Mouse (Mus musculus) stomach, embryonic 15.5 days (tissue): ENCODE data around the gene Trir. TPM values are rescaled to one million over a fixed set of nuclear protein-coding genes. Genes with fewer than 3 reads are reported as not detected.

ENCODE experiments used
- ATAC-seq: fragments of 200-750 bp; cut with Nextera tagmentation; 2 replicates; pipeline ENCODE4 v1.8.0; 2017; ENCODE audit warnings: low read depth, moderate number of reproducible peaks, moderate TSS enrichment; ENCODE audit not compliant: insufficient read depth, low FRiP score
- H3K27ac ChIP-seq: fragments of 300-500 bp; sonication (generic); 2 replicates; pipeline ENCODE4 v1.5.1; 2015; ENCODE audit warnings: mild to moderate bottlenecking, inconsistent platforms
- H3K27me3 ChIP-seq: fragments of 300-500 bp; sonication (generic); replicated peaks from 2 replicates; pipeline ENCODE4 v1.6.1; 2015; ENCODE audit warnings: inconsistent platforms
- H3K36me3 ChIP-seq: fragments of 300-500 bp; sonication (generic); 2 replicates; pipeline ENCODE4 v1.6.1; 2015; ENCODE audit warnings: inconsistent platforms
- H3K4me1 ChIP-seq: fragments of 300-500 bp; sonication (generic); 2 replicates; pipeline ENCODE4 v1.6.1; 2015; ENCODE audit warnings: inconsistent platforms
- H3K4me2 ChIP-seq: fragments of 300-500 bp; sonication (generic); 2 replicates; pipeline ENCODE4 v1.6.1; 2015; ENCODE audit warnings: mild to moderate bottlenecking, inconsistent platforms
- H3K4me3 ChIP-seq: fragments of 300-500 bp; sonication (generic); replicated peaks from 2 replicates; pipeline ENCODE4 v1.5.1; 2015; ENCODE audit warnings: inconsistent platforms
- H3K9ac ChIP-seq: fragments of 300-500 bp; sonication (generic); 2 replicates; pipeline ENCODE4 v1.6.1; 2015; ENCODE audit warnings: inconsistent platforms
- H3K9me3 ChIP-seq: fragments of 300-500 bp; sonication (generic); 2 replicates; pipeline ENCODE4 v1.6.1; 2016; ENCODE audit warnings: inconsistent platforms
- WGBS: fragments of 180-500 bp; shearing (Covaris S2); methylation state at CpG from one replicate; pipeline ENCODE4 v1.1.7; 2015; 5-methylcytosine and 5-hydroxymethylcytosine counted together
- polyA plus RNA-seq: library from polyadenylated mRNA; unstranded; fragments of >200 nt; fragmentation: Nextera tagmentation; extraction: Ambion mirVana; gene quantifications from 2 replicates; pipeline ENCODE4 v1.2.1, GENCODE M21; 2015

Trir gene
- 104 and 132 TPM in 2 replicates for polyA plus RNA-seq

DNA sequence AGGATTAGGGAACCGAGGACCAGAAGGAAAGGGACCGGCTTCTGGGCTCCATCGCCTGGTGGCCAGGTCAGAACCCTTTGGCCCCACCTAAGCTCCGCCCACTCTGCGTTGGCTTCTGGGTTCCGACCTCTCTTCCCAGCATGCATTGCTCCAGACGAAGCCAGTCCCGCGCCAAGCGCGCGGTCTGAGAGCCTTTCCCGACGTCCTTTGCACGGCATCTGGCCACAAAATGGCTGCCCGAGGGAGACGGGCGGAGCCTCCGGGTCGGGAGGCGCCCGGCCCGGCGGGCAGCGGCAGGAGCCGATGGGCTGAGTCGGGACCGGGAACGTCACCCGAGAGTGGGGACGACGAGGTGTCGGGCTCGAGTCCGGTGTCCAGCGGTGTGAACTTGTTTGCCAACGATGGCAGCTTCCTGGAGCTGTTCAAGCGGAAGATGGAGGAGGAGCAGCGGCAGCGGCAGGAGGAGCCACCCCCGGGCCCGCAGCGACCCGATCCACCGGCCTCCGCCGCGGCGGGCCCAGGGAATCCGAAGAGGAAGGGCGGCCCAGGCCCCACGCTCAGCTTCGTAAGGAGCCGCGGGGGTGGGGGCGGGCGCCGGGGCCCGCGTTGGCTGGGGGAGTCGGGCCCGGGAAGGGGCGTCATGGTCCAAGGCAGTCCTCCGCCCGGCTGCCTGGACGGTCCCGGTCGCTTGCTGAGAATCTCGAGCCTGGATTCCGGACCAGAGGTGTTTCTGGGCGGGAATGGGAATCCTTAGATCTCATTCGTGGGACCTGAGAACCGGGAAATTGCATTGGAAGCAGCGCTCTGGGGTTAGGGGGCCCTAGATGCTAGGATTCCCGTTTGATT is at the start of gene Trir:
Gene Trir, plus strand, starts transcription at position 154 of the 846 bp plus-strand sequence.
- Histone ChIP-seq H3K27me3 (no peaks in the 10 kb centered on the region), H3K4me3 (peak within 1 kb of the TSS; percentile 90), H3K4me2 (peak within 1 kb of the TSS; percentile 90), H3K9me3 (no peaks in the 10 kb centered on the region), H3K27ac (peak within 1 kb of the TSS; percentile 88), H3K4me1 (peaks cover 33% of the 10 kb centered on the region), H3K36me3 (peaks cover 39% of the 10 kb centered on the region), H3K9ac (peak within 1 kb of the TSS; percentile 100)
- peak; percentile 82 for ATAC-seq
- under 1% methylated on average over 72 of the region's 75 CpGs for WGBS

DNA sequence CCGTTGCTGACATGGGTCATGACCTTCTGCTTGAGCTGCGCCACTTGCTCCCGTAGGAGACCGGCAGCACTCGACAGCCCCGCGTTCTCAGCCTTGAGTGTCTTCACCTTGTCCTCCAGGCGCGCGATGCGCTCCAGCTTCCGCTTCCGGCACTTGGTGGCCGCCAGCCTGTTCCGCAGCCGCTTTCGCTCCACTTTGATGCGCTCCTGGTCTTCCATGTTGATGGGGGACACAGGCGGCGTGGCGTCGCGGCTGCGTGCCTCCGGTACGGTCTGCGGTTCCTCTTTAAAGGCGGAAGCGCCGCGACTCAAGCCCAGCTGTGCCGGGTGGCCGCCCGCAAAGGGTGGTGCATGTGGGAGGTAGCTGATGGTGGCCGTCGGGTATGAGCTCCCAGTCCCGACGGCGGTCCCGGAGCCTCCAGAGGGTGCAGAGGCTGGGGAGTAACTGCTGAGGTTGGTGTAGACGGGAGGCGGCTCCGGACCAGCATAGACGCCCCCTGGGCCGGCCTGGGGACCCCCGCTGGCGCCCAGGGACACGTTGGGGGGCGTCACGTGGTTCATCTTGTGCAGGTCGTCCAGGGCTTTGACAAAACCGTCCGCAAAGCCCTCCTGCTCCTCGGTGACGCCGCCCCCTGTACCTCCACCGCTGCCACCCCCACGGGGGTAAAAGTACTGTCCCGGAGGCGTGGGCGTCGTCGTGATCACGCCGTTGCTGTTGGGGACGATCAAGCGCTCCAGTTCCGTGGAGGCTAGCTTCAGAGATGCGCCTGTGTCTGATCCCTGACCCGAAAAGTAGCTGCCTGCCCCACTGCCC is 49.0 kb upstream of the Trir start:
- peak overlapping the region; percentile 67 for H3K4me3 ChIP-seq
- ATAC-seq = no peak
- H3K9ac ChIP-seq = peak overlapping the region; percentile 82
- H3K9me3 ChIP-seq = no peaks in the 10 kb centered on the region
- H3K27ac ChIP-seq = peak overlapping the region; percentile 95
- H3K4me1 ChIP-seq = peaks cover 66% of the 10 kb centered on the region
- H3K36me3 ChIP-seq = no peaks in the 10 kb centered on the region
- peak overlapping the region; percentile 99 for H3K4me2 ChIP-seq
- under 1% methylated on average over 70 of the region's 70 CpGs for WGBS
- H3K27me3 ChIP-seq = no peaks in the 10 kb centered on the region

DNA sequence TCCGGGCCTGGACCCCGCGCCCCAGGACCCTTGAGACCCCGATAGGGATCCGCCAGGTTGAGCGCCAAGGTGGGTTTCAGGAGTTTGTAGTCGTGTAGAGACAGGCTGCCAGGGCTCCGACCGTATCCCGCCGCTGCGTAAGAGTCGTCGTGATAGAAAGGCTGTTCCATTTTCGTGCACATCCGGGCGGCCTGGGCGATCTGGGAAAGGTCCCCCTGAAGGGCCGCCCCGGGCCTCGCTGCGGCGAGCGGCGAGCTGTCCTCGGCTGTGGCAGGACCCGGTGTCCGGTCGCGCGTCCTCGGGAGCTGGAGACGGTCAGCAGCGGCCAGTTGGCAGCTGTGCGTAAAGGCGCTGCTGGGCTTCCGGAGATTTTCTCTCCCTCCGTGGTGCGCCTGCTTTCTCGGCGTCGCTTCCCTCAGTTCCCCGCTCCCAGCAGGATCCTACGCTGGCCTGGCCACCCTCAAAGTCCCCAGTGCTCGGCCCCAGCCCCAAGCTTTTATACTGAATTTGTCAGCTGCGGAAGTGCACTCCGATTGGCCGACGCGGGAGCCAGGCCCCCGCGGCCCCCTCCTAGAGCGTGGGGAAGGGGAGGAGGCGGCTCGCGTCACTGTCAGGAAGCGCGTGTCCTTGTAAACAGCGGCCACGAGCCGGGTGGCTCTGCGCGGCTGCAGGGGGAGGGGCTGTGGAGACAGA is 48.2 kb upstream of the Trir start, which contains the start of gene Junb:
Gene Junb, minus strand, starts transcription at position 471 of the 693 bp plus-strand sequence.
- Histone ChIP-seq H3K4me3 (peak within 1 kb of the TSS; percentile 67), H3K27me3 (no peaks in the 10 kb centered on the region), H3K27ac (peak within 1 kb of the TSS; percentile 95), H3K9me3 (no peaks in the 10 kb centered on the region), H3K36me3 (no peaks in the 10 kb centered on the region), H3K4me1 (peaks cover 67% of the 10 kb centered on the region), H3K4me2 (peak within 1 kb of the TSS; percentile 99), H3K9ac (peak within 1 kb of the TSS; percentile 82)
- ATAC-seq = peak; percentile 50
- WGBS = under 1% methylated on average over 63 of the region's 63 CpGs

DNA sequence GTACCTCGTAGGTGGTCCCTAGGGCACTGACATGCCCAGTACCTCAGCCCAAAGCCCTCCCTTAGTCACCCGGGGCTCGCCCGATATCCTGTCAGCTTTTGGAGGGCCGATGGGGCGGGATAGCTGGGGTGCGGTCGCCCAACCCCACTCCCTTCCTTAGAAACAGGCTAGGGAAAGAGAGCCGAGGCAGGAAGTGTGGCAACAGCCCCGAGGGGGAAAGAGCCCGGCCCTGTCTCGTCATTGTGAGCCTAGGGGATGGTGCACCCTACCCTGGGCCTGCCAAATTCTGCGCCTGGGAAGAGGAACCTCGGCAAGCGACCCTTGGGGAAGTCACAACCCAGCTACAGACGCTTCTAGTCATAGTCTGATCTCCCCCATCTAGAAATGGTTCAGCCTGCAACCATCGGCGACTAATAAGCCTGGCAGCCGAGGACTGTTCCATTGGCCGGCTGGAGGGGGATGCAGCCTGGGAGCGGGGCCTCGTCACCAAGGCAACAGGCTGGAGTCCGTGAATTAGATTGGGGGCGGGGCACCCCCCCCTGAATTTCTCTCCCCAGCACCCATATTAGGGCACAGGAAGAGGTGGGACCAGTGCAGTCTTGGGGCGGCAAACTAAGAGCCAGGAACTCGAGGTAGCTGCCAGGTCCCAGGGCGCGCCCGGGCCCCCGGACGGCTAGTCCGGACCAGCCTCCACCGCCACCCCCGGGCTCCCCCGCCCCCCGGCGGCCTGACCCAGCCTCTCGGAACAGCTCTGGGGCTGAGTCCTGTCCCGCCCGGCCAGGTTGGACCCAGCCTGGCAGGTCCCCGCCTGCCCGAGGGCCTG is 46.8 kb upstream of the Trir start:
- H3K4me3 ChIP-seq = peak overlapping the region; percentile 67
- WGBS = 5% methylated on average over 42 of the region's 42 CpGs
- peak overlapping the region; percentile 95 for H3K27ac ChIP-seq
- no peaks in the 10 kb centered on the region for H3K27me3 ChIP-seq
- ATAC-seq = peak; percentile 43
- no peaks in the 10 kb centered on the region for H3K9me3 ChIP-seq
- peaks cover 69% of the 10 kb centered on the region for H3K4me1 ChIP-seq
- H3K9ac ChIP-seq = peak overlapping the region; percentile 22; the same call in 1 of the 2 replicates
- peak overlapping the region; percentile 99 for H3K4me2 ChIP-seq
- H3K36me3 ChIP-seq = no peaks in the 10 kb centered on the region

DNA sequence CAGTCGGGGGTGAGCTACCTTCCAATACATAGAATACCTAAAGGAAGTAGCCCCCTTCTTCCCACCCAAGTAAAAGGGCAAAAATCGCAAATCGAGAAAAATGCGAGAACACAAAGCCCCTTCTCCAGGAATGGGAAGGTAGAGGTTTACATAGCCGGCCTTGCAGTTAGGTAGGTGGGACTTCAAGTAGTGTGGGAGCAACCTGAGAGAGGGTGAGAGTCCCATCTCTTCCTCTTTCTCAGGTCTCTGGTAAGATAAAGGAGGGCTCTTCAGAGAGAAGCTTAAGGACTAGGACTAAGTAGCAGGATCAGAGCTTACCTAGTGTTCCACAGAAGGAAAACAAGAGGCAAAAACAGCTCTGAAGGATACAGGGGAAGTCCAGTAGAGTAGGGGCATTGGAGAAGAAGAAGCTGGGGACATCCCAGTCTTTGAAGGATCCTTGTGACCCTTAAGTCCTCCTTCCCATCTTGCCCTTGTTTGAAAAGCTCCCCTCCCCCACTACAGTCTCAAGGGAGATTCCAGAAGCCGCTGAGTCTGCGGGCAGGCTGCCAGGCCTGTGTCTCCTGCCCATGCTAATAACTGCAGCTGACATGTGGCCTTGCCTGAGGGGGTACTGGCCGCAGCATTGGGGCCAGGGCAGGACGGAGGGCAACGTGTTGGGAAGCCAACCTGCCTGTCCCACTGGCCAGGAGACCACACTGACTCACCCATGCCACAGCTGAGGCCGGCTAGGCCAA is 45.8 kb upstream of the Trir start:
- no peak for ATAC-seq
- H3K9ac ChIP-seq = no peak overlapping the region; the same call in 1 of the 2 replicates
- H3K4me1 ChIP-seq = peaks cover 76% of the 10 kb centered on the region
- peak overlapping the region; percentile 99 for H3K4me2 ChIP-seq
- H3K27ac ChIP-seq = peak overlapping the region; percentile 95
- 0 out of 2 replicates have a peak overlapping the region, but pooled peaks have one; percentile 67 for H3K4me3 ChIP-seq
- H3K9me3 ChIP-seq = no peaks in the 10 kb centered on the region
- 31% methylated on average over 11 of the region's 11 CpGs for WGBS
- no peaks in the 10 kb centered on the region for H3K36me3 ChIP-seq
- H3K27me3 ChIP-seq = no peaks in the 10 kb centered on the region

DNA sequence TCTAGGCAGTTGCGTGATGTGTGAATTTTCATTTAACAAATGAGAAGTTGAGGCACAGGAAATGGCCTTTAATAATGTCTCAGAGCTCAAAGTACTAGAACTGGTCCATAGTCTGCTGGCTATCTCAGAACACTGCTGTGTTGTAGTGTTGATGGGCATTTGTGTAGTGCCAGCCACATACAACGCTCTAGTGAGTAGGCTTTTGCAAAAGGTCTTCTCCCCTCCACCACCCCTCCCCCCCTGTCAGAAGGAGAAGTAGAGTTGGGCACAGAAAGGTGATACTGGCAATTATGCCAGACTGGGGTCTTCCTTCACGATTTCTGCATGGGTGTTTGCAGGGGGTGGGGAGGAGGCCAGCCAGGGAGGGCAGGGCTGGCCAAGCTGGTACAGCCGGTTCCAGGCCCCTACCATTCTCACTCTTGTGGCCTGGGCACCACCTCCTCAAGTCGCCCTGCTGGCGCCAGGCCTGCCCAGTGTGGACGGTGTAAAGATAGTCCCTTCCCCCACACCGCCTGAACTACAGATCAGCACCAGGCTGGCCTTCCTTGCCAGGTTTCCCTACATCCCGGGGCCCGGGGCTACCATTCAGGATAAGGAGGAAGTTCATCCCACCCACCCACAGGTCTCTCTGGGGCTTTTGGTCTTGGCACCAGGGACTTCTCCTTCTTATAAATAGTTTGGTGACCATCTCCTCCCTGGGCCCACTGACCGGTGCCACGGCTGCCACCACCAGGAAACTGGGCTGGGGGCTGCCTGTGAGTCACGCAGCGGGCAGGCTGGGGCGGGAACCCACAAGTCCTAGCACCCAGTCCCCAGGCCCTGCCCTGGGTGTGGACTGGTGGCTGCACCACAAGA is 44.8 kb upstream of the Trir start:
- Histone ChIP-seq H3K4me1 (peaks cover 75% of the 10 kb centered on the region), H3K4me2 (peak overlapping the region; percentile 23; the same call in 1 of the 2 replicates), H3K36me3 (no peaks in the 10 kb centered on the region), H3K4me3 (no peak overlapping the region), H3K27me3 (no peaks in the 10 kb centered on the region), H3K9ac (no peak overlapping the region), H3K27ac (peak overlapping the region; percentile 95), H3K9me3 (no peaks in the 10 kb centered on the region)
- WGBS = 73% methylated on average over 15 of the region's 15 CpGs
- no peak for ATAC-seq

DNA sequence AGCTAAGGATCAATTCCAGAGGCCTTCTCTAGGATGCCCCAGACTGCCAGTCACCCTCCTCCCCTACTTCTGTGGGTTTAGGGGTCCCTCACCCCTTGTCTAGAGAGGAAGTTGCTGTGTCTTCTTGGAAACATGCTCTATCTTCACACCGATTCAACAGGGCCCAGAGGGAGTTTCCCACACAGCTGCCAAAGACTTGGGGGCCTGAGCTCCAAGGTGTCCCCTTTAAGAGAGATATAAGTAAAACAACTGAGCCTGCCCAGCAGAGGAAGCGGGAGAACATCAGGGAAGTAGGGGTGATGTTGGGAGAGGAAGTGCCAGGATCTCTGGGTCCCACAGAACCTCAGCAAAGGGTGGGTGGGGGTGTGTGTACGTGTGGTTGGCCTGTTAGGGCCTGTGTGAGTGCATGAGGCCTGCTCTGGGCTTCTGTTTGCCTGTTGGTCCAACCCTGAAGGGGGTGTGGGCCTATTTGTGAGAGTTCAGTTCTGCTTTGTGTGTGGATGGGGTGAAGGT is 44.1 kb upstream of the Trir start:
- ATAC-seq = no peak
- Histone ChIP-seq H3K27me3 (no peaks in the 10 kb centered on the region), H3K27ac (peak overlapping the region; percentile 95), H3K9ac (no peak overlapping the region), H3K4me3 (no peak overlapping the region), H3K36me3 (no peaks in the 10 kb centered on the region), H3K4me1 (peaks cover 69% of the 10 kb centered on the region), H3K4me2 (peak overlapping the region; percentile 23), H3K9me3 (no peaks in the 10 kb centered on the region)
- WGBS = 55% methylated on average over 3 of the region's 3 CpGs

DNA sequence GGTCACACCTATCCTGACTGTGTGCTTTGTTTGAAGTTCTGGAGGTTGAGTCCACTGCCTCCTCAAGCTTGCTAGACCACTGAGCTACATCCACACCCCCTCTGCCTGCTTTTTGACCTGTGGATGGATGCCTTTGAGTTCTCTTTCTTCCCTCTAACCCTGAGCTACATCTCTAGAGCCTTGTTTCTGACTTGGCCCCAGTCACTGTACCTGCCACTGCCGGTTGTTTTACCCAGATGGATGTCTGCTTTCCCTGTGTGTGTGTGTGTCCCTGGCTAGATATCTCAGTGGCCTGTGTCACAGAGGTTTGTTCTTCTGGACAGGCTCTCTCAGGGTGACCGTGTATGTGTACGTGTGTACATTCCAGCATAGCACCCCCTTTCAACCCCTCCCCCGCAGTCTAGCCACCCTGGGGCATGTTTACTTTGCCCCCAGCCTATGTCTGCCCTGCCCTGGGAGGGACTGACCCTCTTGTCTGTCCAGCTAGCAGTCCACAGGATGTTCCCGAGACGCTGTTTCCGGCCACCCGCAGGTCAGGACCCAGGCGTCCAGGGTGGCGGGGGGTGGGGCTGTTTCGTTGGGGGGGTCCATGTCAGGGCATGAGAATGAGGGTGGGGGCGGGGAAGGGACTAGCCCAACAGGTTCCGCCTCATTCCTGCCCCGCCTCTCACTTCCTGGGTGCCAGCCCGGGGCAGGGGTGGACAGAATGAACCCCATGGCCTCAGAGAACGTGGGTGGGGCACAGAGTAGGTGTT is 42.2 kb upstream of the Trir start:
- H3K4me2 ChIP-seq = peak overlapping the region; percentile 99
- peak; percentile 5; the same call in 1 of the 2 replicates for ATAC-seq
- H3K9ac ChIP-seq = no peak overlapping the region
- 7% methylated on average over 16 of the region's 16 CpGs for WGBS
- H3K27ac ChIP-seq = peak overlapping the region; percentile 95
- H3K9me3 ChIP-seq = no peaks in the 10 kb centered on the region
- peaks cover 59% of the 10 kb centered on the region for H3K4me1 ChIP-seq
- no peaks in the 10 kb centered on the region for H3K36me3 ChIP-seq
- H3K4me3 ChIP-seq = peak overlapping the region; percentile 52
- H3K27me3 ChIP-seq = no peaks in the 10 kb centered on the region

DNA sequence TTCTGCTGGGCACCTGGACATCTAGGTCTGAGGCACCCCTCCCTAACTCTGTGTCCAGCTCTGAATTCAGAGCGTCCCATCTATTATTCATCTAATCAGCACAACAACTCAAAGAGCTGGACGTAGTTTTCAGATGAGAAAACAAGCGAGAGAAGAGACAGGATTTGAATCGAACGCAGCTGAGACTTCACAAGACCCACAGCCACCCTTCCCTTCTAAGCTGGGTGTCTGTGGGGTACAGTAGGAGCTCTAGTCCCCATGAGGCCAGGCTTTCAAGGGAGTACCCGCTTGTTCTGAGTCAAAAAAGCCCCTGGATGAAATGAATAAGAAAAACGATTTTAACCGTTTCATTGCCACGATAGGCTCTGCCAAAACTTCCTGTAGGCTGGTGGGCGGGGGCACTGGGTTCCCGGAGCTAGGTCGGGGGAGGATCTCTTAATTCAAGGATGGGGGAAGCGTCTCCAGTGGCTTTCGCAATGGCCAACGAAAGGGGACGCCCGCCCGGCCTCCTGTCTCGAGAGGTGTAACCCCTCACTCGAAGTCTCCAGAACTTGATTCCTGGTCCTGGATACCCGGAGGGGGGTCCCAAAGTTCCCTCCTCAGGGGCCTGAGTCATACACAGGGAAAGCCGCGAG is 41.5 kb upstream of the Trir start:
- Histone ChIP-seq H3K27ac (peak overlapping the region; percentile 95), H3K4me2 (peak overlapping the region; percentile 99), H3K9ac (peak overlapping the region; percentile 49; the same call in 1 of the 2 replicates), H3K36me3 (no peaks in the 10 kb centered on the region), H3K4me3 (peak overlapping the region; percentile 52), H3K4me1 (peaks cover 52% of the 10 kb centered on the region), H3K9me3 (no peaks in the 10 kb centered on the region), H3K27me3 (no peaks in the 10 kb centered on the region)
- no peak for ATAC-seq
- WGBS = 3% methylated on average over 23 of the region's 23 CpGs
